Mouse (Mus musculus): ENCODE measurements at regions not wholly inside any gene's neighbourhood (a gene's known extent, or its start where the extent isn't known, plus 50 kb on each side); places are given as distances from the start of the nearest gene placed in this dataset.

- no peak for DNase-seq
Observed at GRCm38 (mm10) chr1:64198322-64198721, 76.2 kb upstream of the Klf7 start.

- no peak for DNase-seq
Observed at GRCm38 (mm10) chr1:64195970-64196491, 73.9 kb upstream of the Klf7 start.

GRCm38 (mm10) chr1:64195294-64195693 lies 73.2 kb upstream of the Klf7 start:
- DNase-seq = no peak

- peak; percentile 55 to 73 for DNase-seq
Observed at GRCm38 (mm10) chr1:64193150-64193838, 71.2 kb upstream of the Klf7 start.

GRCm38 (mm10) chr1:64192736-64193135 lies 70.7 kb upstream of the Klf7 start:
- DNase-seq = no peak

- DNase-seq = peak in 1 of 2 experiments; percentile 17
Observed at GRCm38 (mm10) chr1:64191242-64192220, 69.4 kb upstream of the Klf7 start.

- no peak for DNase-seq
Observed at GRCm38 (mm10) chr1:64190705-64191104, 68.6 kb upstream of the Klf7 start.

- DNase-seq = no peak
Observed at GRCm38 (mm10) chr1:64190097-64190496, 68.0 kb upstream of the Klf7 start.

- DNase-seq = peak; percentile 14 to 21
Observed at GRCm38 (mm10) chr1:64189471-64189870, 67.4 kb upstream of the Klf7 start.

- no peak for DNase-seq
Observed at GRCm38 (mm10) chr1:64187796-64188513, 65.9 kb upstream of the Klf7 start.

- no peak for DNase-seq
Observed at GRCm38 (mm10) chr1:64173708-64174107, 51.6 kb upstream of the Klf7 start.

GRCm38 (mm10) chr1:64172122-64172521 lies 50.0 kb upstream of the Klf7 start:
- DNase-seq = no peak
